Mouse (Mus musculus) embryonic facial prominence, embryonic 10.5 days (tissue): ENCODE results near the gene Zdhhc4. TPM values are rescaled to one million over a fixed set of nuclear protein-coding genes. Genes with fewer than 3 reads are reported as not detected.
A peak's percentile ranks its signal among the peaks of the same experiment; 100 is the strongest.

Source experiments
- DNase-seq: peaks from one replicate; pipeline ENCODE4 v3.0.0-alpha.2; 2017; ENCODE audit warnings: low spot score
- H3K27ac ChIP-seq: fragments of 300-500 bp; sonication (generic); replicated peaks from 2 replicates; pipeline ENCODE4 v1.5.1; 2016; ENCODE audit warnings: mild to moderate bottlenecking
- H3K27me3 ChIP-seq: fragments of 300-500 bp; sonication (generic); replicated peaks from 2 replicates; pipeline ENCODE4 v1.6.1; 2016; ENCODE audit warnings: low read depth, mild to moderate bottlenecking; ENCODE audit not compliant: poor library complexity, severe bottlenecking
- H3K36me3 ChIP-seq: fragments of 300-500 bp; sonication (generic); replicated peaks from 2 replicates; pipeline ENCODE4 v1.6.1; 2016; ENCODE audit warnings: mild to moderate bottlenecking, moderate library complexity
- H3K4me1 ChIP-seq: fragments of 300-500 bp; sonication (generic); 2 replicates; pipeline ENCODE4 v1.6.1; 2016
- H3K4me3 ChIP-seq: fragments of 300-500 bp; sonication (generic); 2 replicates; pipeline ENCODE4 v1.5.1; 2016; ENCODE audit warnings: mild to moderate bottlenecking, moderate library complexity
- H3K9me3 ChIP-seq: fragments of 300-500 bp; sonication (generic); 2 replicates; pipeline ENCODE4 v1.6.1; 2016; ENCODE audit warnings: mild to moderate bottlenecking
- WGBS: fragments of 180-500 bp; shearing (Covaris S2); methylation state at CpG from one replicate; pipeline ENCODE4 v1.1.7; 2016; 5-methylcytosine and 5-hydroxymethylcytosine counted together
- polyA plus RNA-seq: library from polyadenylated mRNA; unstranded; fragments of >200 nt; fragmentation: Nextera tagmentation; extraction: Ambion mirVana; gene quantifications from 2 replicates; pipeline ENCODE4 v1.2.1, GENCODE M21; 2016

Gene Zdhhc4
- polyA plus RNA-seq, 1 experiment from 2014 or later: 77.2 TPM

- no peak overlapping the region for H3K4me3 ChIP-seq
- no peaks in the 10 kb centered on the region for H3K9me3 ChIP-seq
- H3K4me1 ChIP-seq: peaks cover 30% of the 10 kb centered on the region
- 41% methylated on average over 7 of the region's 7 CpGs for WGBS
- no peaks in the 10 kb centered on the region for H3K36me3 ChIP-seq
- peaks cover 85% of the 10 kb centered on the region for H3K27me3 ChIP-seq
- H3K27ac ChIP-seq: no peak overlapping the region
- DNase-seq: no peak
Observed at GRCm38 (mm10) chr5:143359263-143359662, 30.2 kb upstream of the Zdhhc4 start.

DNA sequence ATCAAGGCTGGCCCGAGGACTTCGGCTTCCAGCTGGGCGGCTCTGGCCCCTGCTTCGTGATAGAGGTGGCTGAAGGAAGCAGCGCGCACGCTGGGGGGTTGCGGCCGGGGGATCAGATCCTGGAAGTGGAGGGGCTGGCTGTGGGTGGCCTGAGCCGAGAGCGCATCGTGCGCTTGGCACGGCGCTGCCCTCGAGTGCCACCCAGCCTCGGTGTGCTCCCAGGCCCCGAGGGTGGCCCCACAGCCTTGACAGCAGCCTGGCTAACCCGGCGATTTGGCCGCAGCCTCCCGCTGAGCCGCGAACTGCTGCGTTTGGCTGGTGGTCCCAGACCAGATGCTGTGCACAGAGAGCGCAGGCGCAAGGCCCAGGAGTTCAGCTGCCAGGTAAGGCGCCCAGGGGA, 28.5 kb upstream of the Zdhhc4 start:
- DNase-seq: peak; percentile 35
- no peaks in the 10 kb centered on the region for H3K36me3 ChIP-seq
- peak overlapping the region; percentile 48 for H3K4me3 ChIP-seq
- peaks cover 68% of the 10 kb centered on the region for H3K27me3 ChIP-seq
- 3% methylated on average over 28 of the region's 28 CpGs for WGBS
- H3K4me1 ChIP-seq: peaks cover 19% of the 10 kb centered on the region
- peak overlapping the region; percentile 19; the same call in 1 of the 2 replicates for H3K27ac ChIP-seq
- H3K9me3 ChIP-seq: peaks cover 2% of the 10 kb centered on the region; the same call in 1 of the 2 replicates

GRCm38 (mm10) chr5:143356686-143357388, 27.8 kb upstream of the Zdhhc4 start, which contains the start of gene Grid2ip:
Gene Grid2ip (plus strand): TSS chr5:143357338.
- Histone ChIP-seq H3K4me1 (peaks cover 19% of the 10 kb centered on the region), H3K9me3 (peaks cover 3% of the 10 kb centered on the region; the same call in 1 of the 2 replicates), H3K36me3 (no peaks in the 10 kb centered on the region), H3K4me3 (peak within 1 kb of the TSS; percentile 48), H3K27ac (peak within 1 kb of the TSS; percentile 19; the same call in 1 of the 2 replicates), H3K27me3 (peaks cover 61% of the 10 kb centered on the region)
- DNase-seq: peak; percentile 54
- 14% methylated on average over 17 of the region's 17 CpGs for WGBS

DNA sequence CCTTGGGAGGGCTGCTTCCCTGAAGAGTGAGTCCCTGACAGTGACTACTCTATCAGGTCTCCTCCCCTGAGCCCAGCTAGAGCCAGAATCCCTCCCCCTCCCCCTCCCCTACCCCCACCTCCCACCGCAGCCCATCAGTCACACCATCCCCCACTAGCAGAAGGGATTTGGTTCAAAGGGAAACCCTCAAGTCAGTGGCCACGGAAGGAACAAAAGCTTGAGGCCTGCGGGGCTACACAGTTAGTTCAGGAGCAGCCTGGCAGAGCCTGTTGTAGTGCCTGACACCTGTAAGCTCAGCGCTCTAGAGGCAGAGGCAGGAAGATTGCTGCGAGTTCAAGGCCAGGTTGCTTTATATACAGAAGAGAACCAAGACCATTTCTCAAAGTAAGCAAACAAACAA, 27.0 kb upstream of the Zdhhc4 start:
- no peak overlapping the region for H3K27ac ChIP-seq
- H3K27me3 ChIP-seq: peaks cover 60% of the 10 kb centered on the region
- no peak for DNase-seq
- no peaks in the 10 kb centered on the region for H3K36me3 ChIP-seq
- H3K4me3 ChIP-seq: no peak overlapping the region
- peaks cover 19% of the 10 kb centered on the region for H3K4me1 ChIP-seq
- peaks cover 3% of the 10 kb centered on the region; the same call in 1 of the 2 replicates for H3K9me3 ChIP-seq
- WGBS: 40% methylated on average over 5 of the region's 5 CpGs

- WGBS: 72% methylated on average over 8 of the region's 8 CpGs
- DNase-seq: no peak
- Histone ChIP-seq H3K4me3 (no peak overlapping the region), H3K36me3 (no peaks in the 10 kb centered on the region), H3K9me3 (peaks cover 8% of the 10 kb centered on the region; the same call in 1 of the 2 replicates), H3K27me3 (no peaks in the 10 kb centered on the region), H3K4me1 (no peaks in the 10 kb centered on the region), H3K27ac (no peak overlapping the region)
Observed at GRCm38 (mm10) chr5:143346367-143346766, 17.3 kb upstream of the Zdhhc4 start.

GRCm38 (mm10) chr5:143339603-143340002, 10.5 kb upstream of the Zdhhc4 start:
- WGBS: 48% methylated on average over 6 of the region's 6 CpGs
- DNase-seq: no peak
- Histone ChIP-seq H3K4me3 (no peak overlapping the region), H3K9me3 (no peaks in the 10 kb centered on the region), H3K27ac (no peak overlapping the region), H3K27me3 (no peaks in the 10 kb centered on the region), H3K4me1 (no peaks in the 10 kb centered on the region), H3K36me3 (no peaks in the 10 kb centered on the region)

GRCm38 (mm10) chr5:143336559-143336958, 7.5 kb upstream of the Zdhhc4 start:
- H3K36me3 ChIP-seq: no peaks in the 10 kb centered on the region
- H3K27me3 ChIP-seq: no peaks in the 10 kb centered on the region
- no peak for DNase-seq
- H3K9me3 ChIP-seq: no peaks in the 10 kb centered on the region
- WGBS: 60% methylated on average over 6 of the region's 6 CpGs
- no peak overlapping the region for H3K27ac ChIP-seq
- H3K4me3 ChIP-seq: no peak overlapping the region
- no peaks in the 10 kb centered on the region for H3K4me1 ChIP-seq

GRCm38 (mm10) chr5:143335089-143335460, 6.0 kb upstream of the Zdhhc4 start:
- Histone ChIP-seq H3K9me3 (no peaks in the 10 kb centered on the region), H3K27ac (no peak overlapping the region), H3K4me1 (peaks cover 2% of the 10 kb centered on the region), H3K4me3 (no peak overlapping the region), H3K27me3 (no peaks in the 10 kb centered on the region), H3K36me3 (no peaks in the 10 kb centered on the region)
- 82% methylated on average over 7 of the region's 7 CpGs for WGBS
- DNase-seq: no peak

GRCm38 (mm10) chr5:143334418-143335088, 5.5 kb upstream of the Zdhhc4 start:
- WGBS: 76% methylated on average over 14 of the region's 14 CpGs
- no peaks in the 10 kb centered on the region for H3K36me3 ChIP-seq
- no peak for DNase-seq
- H3K9me3 ChIP-seq: no peaks in the 10 kb centered on the region
- no peak overlapping the region for H3K4me3 ChIP-seq
- peaks cover 7% of the 10 kb centered on the region for H3K4me1 ChIP-seq
- no peaks in the 10 kb centered on the region for H3K27me3 ChIP-seq
- H3K27ac ChIP-seq: no peak overlapping the region

DNA sequence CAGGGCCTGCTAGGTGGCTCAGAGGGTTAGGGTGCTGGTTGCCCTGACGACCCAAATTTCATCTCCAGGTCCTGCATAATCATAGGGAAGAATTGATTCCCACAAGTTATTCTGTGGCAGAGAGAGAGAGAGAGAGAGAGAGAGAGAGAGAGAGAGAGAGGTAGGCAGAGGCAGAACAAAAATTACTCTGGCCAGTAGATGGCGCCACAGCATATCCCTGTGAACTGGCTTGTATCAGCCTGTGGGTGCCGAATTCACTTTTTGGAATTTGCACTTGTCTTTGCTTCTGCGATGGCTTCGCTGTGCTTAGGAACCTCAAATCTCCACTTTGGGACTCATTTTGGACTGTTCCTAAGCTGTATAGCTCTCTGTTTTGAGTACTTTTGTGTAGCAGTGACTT, 4.8 kb upstream of the Zdhhc4 start:
- Histone ChIP-seq H3K4me3 (no peak overlapping the region), H3K27me3 (no peaks in the 10 kb centered on the region), H3K9me3 (no peaks in the 10 kb centered on the region), H3K4me1 (peaks cover 7% of the 10 kb centered on the region), H3K27ac (no peak overlapping the region), H3K36me3 (no peaks in the 10 kb centered on the region)
- peak; percentile 71 for DNase-seq
- 16% methylated on average over 5 of the region's 5 CpGs for WGBS

GRCm38 (mm10) chr5:143317288-143317610, 11.8 kb downstream of the Zdhhc4 start:
- Histone ChIP-seq H3K36me3 (peaks cover 79% of the 10 kb centered on the region), H3K9me3 (no peaks in the 10 kb centered on the region)

GRCm38 (mm10) chr5:143316605-143317287, 12.3 kb downstream of the Zdhhc4 start:
- Histone ChIP-seq H3K27ac (no peak overlapping the region), H3K27me3 (no peaks in the 10 kb centered on the region), H3K9me3 (no peaks in the 10 kb centered on the region), H3K36me3 (peaks cover 79% of the 10 kb centered on the region), H3K4me3 (no peak overlapping the region), H3K4me1 (peaks cover 21% of the 10 kb centered on the region)
- WGBS: 88% methylated on average over 5 of the region's 5 CpGs
- no peak for DNase-seq

More at GRCm38 (mm10) chr5:143317288-143317610, 11.8 kb downstream of the Zdhhc4 start:
- WGBS: 85% methylated on average over 8 of the region's 8 CpGs
- no peak for DNase-seq
- H3K4me3 ChIP-seq: no peak overlapping the region
- peaks cover 21% of the 10 kb centered on the region for H3K4me1 ChIP-seq
- H3K27ac ChIP-seq: no peak overlapping the region
- no peaks in the 10 kb centered on the region for H3K27me3 ChIP-seq
